Mouse (Mus musculus) megakaryocyte, embryonic 14.5 days (primary cell): ENCODE results near the gene Lhpp.

Source experiments
- FLI1 ChIP-seq: IDR thresholded peaks from 2 replicates; pipeline ENCODE4 v1.6.1; 2012; ENCODE audit warnings: low read length, inconsistent platforms, mixed read lengths
- GATA1 ChIP-seq: IDR thresholded peaks from 3 replicates; pipeline ENCODE4 v1.6.1; 2012; ENCODE audit warnings: mixed read lengths, low read length, inconsistent platforms, borderline replicate concordance

- TF ChIP-seq GATA1: no peak
- no peak for TF ChIP-seq FLI1
Measured at GRCm38 (mm10) chr7:132659633-132660032, 49.2 kb downstream of the Lhpp start.
